Mouse (Mus musculus): ENCODE data around the gene Ces2f.
"Not testable (repeated sequence)": the region's sequence is repeated elsewhere in the genome, so short reads cannot be mapped to it uniquely, and the experiment has no call there.

Ces2f gene

DNA sequence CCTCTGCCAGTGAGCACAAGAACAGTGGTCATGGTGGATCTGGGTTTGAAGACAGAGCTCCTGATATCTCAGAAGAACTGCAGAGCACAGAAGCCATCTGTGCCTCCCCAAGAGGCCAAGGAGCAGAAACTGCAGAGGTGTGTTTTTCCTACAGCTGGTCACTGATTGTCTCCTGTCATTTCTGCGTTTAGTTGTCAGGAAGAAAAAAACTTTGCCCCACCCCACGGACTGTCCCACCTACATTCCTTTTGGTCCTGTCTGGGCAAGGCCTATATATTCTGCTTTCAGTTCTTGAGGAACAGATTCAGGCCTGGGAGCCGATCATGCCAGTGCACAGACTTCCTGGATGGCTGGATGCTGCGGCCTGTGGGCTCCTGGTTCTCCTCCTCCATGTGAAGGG is at the start of gene Ces2f:
Gene Ces2f (plus strand): TSS at position 301 of the 400 bp plus-strand sequence.
- DNase-seq, result no peak

DNA sequence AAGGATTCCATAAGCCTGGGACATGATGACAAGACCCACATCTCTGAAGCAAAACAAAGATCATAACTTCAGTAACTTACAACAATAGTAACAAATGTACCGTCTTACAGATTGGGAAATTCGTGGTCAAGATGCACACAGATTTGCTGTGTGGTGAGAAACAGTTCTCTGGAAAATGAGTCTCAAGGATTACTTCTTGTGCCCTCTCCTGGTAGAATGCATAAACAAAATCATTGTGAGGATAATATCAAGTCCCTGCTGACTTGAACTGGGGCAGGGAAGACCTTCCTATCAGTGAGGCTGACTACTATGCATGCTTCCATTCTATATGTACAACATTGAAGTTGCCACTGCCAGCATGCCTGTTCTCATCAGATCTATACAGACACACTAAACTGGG is 45.4 kb upstream of the Ces2f start:
- DNase-seq, result no peak

DNA sequence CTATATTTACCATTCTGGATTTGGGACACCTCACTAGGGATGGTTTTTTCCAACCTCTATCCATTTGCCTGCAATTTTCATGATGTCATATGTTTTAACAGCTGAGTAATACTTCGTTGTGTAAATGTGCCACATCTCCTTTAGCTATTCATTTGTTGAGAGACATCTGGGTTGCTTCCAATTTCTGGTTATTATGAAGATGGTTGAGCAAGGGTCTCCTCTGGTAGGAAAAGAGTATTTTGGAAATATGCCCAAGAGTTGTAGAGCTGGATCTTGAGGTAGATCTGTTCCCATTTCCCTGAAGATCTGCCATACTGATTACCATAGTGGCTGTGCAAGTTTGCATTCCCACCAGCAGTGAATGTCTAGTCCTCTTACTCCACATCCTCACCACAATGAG is 40.0 kb upstream of the Ces2f start:
- no peak for DNase-seq

DNA sequence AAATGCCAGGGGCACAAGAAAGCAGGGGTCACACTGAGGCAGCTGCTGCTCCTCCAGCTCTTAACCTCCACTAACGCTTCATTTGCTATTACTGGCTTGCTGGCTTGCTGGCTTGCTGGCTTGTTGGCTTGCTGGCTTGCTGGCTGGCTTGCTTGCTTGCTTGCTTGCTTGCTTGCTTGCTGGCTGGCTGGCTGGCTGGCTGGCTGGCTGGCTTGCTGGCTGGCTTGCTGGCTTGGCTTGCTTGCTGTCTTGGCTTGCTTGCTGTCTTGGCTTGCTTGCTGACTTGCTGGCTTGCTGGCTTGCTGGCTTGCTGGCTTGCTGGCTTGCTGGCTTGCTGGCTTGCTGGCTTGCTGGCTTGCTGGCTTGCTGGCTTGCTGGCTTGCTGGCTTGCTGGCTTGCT is 38.1 kb upstream of the Ces2f start:
- peak; percentile 15 for DNase-seq

DNA sequence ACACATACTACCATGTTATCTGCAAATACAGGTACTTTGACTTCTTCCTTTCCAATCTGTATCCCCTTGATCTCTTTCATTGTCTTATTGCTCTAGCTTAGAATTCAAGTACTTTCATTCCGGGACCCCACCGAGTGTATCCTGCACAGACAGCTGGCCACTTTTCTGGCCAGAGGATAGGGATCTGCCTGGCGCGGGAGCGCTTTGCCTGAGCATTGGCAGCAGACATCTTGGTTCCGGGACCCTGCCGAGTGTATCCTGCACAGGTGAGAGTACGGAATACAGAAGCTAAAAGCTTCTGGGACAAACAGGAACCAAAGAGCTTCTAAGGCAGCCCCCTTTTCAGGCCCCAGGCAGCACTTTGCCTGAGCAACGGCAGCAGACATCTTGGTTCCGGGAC is 37.5 kb upstream of the Ces2f start:
- DNase-seq, result not testable (repeated sequence)

DNA sequence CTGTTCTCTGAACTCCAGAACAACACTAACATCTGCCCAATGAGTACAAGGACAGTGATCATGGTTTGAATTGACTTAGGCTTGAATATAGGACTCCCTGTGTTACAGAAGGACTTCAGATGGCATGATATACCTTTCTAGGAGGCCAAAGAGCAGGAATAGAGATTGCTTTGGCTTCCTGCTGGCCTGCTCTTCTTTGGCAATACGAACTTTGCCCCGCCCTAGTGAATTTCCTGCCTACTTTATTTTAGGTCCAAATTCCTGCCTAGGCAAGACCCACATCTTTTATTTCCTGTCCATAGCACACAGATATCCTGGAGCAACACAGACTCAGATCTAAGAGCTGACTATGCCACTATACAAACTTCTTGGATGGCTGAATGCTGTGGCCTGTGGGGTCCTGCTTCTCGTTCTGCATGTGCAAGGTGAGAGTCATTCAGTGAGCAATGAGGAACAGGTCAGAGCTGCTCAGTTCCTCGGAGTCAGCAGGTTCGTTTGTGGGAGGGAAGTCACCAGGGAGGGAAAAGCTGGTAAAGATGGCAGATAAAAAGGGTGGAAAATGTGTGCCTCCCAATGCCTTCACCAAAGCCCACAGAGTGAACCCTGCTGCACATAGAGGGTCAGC is 21.1 kb upstream of the Ces2f start, which contains the start of gene Ces2e:
Gene Ces2e (plus strand): TSS at position 289 of the 625 bp plus-strand sequence.
- no peak for DNase-seq

DNA sequence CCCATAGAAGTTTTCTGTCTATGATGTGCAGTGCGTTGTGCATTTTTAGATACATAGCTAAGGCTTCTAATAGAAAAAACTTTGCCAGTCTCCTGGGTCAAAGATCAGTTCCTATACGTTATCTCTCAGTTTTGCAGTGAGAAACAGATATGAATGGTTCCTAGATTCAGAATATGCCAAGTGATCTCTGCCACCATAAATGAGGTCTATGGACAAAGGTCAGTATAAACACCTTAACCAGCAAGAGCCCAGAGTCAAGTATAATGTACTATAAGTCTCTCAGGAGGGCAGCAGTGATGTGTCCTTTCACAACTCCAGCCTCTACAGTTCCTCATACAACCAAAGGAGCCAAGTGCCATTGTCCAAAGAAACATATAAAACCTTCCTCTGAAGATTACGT is 19.9 kb upstream of the Ces2f start:
- no peak for DNase-seq

DNA sequence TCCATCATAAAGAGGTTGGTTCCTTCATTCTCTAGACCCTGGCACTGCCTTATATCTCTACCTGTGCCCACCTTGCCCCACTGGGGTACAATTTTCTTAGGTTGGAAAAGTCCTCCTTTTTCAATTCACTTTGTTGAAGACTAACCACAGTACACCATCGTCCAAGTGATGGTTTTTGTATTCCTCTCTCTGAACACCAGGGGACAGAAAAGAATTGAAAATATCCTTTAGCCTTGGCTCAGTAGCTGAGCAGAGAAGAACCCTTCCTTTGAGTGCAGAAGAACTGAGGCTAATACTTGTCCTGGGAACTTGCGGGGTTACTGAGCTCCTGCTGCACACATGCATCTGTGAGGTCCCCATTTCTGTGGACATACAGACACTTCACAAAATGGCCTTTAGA is 2.5 kb upstream of the Ces2f start:
- no peak for DNase-seq

DNA sequence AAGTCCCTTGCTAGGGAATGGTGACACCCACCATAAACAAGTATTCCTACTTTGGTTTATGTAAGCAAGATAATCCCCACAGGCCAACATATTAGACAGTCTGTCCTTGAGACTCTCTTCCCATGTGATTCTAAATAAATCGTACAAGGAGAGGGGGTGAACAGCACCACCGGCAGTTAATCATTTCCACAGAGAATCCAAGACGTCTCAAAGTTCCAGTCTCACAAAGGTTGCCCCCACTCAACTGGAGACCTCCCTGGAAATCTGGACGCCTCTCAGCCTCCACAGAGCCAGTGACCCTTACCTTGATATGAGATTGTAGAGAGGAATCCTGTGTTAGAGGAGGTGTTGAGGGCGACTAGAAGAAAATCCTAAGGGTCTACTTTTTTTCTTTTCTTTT is 1.9 kb downstream of the Ces2f start:
- no peak for DNase-seq

DNA sequence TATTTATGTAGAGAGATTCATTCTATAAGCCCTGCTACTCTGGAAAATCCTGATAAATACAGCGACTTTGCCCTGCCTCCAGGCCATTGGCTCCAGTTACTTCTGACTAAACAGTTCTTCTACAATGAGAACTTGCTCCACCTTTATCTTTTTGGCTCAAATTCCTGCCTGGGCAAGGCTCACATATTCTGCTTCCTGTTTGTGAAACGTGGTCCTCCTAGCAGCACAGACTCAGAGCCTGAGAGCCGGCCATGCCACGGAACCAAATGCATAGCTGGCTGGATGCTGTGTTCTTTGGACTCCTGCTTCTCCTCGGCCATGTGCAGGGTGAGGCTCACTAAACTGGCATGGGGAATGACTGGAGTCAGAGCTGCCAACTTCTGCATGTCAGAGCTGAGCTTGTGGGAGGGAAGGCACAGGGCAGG is 14.4 kb downstream of the Ces2f start, which contains the start of gene Ces2g:
Gene Ces2g (plus strand): TSS at position 182 of the 425 bp plus-strand sequence.
- no peak for DNase-seq

DNA sequence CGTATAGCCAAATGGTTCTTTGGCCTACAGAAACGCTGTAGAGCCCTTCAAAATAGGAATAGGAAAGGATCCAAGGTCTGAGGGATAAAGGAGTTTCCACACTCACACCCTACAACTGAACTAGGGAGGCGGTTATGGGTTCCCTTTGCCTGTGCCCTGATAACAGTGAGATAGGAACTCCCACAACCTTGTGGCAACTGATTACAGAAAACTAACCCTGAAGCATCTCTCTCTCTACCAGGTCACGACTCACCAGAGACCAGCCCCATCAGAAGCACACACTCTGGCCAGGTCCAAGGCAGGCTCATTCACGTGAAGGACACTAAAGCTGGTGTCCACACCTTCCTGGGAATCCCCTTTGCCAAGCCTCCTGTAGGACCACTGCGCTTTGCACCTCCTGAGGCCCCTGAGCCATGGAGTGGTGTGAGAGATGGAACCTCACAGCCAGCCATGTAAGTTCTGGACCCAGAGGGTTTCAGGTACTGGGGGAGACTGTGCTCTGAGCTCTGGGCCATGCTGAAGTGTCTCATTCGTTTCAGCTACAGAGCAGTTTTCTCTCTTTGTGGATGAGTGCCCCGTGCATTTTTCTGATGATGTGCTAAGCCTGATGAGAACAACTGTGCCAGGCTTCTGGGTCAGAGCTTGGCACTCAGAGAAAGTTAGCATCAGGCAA is 15.2 kb downstream of the Ces2f start:
- DNase-seq, result no peak

DNA sequence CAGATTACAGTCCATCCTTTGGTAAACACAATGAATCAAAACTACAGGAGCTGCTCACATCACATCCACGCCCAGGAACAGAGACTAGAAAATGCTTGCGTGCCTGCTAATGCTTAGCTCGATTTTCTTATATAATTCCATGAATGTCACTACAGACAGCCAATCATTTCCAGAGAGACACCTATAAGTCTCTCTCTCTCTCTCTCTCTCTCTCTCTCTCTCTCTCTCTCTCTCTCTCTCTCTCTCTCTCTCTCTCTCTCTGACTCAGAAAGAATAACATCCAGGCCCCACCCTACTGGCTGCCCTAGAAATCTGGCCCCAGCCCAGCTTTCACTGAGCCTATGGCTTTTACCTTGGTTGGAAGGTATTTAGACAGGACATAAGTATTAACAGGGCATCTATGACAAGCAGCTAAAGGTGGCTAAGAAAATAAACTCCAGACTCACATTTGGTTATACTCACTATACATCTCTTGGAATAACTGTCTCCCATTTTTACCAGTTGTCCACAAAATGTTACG is 16.3 kb downstream of the Ces2f start:
- DNase-seq, result no peak

DNA sequence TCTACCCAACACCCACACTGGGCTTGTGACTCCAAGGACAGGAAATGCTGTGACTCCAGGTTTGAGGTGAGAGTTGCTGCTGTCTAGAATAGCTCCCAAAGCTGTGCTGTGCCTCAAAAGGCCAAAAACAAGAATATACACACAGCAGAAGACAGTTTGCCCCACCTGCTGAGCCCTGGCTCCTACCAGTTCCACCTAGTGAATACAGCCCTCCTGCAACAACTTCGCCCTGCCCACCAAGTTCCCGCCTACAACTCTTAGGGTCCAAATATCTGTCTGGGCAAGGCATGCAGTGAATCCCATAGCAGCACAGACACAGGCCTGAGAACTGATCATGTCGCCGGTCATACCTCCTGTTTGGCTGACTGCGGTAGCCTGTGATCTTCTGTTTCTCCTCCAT is 37.0 kb downstream of the Ces2f start:
- no peak for DNase-seq

DNA sequence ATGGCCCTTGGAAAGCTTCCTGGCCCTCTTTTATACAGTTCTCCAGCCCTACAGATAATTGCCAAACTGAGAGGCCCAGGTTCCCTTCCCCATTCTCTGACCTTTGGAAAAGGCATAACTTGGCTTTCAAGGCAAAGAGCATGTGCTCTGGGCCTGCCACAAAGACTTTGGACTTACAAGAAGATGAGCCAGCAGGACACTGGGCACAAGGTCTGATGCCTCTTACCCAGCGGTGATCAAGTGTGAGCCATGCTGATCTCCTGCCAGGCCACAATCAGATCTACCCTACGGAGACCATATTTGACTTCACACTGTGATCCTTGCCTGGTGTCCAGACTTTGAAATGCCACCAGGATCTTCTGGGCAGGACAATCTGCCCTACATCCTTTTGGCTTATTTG is 37.8 kb downstream of the Ces2f start:
- DNase-seq, result no peak

DNA sequence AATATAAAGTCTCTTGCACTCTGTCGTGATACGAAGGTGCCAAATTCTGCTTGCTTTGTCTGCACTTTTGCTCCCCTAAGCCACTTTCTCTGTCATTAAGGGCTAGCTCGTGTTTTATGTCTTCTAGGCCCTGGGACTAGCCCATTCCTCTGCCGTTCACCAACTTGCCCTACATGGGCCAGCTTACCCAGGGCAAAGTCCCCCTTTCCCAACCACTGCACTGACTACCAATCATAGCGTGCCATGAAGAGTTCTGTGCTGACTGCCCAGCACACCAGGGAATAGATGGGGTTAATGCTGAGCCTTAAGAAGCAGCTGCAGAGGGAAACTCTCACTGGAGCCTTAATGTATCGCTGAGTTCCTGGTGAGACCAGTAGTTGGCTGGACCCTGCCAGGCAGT is 51.0 kb downstream of the Ces2f start:
- no peak for DNase-seq

DNA sequence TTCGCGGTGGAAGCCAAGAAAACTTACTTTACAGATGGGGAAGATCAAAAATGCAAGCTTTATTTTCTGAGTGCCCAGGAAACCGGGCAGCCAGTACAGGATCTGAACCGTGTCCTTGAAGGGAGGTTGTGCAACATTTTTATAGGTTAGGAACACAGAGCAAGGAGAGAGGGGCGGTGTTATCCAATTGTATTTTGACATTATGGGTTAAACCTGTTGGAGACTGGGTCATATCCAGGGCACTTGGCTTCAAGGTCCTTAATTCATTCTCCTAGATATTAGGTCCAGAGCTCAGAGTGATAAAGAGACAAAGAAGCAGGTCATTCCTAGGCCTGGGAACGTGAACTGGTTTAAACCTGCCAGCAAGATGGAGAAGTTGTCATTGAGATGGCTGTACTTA is 52.0 kb downstream of the Ces2f start:
- DNase-seq, result no peak

DNA sequence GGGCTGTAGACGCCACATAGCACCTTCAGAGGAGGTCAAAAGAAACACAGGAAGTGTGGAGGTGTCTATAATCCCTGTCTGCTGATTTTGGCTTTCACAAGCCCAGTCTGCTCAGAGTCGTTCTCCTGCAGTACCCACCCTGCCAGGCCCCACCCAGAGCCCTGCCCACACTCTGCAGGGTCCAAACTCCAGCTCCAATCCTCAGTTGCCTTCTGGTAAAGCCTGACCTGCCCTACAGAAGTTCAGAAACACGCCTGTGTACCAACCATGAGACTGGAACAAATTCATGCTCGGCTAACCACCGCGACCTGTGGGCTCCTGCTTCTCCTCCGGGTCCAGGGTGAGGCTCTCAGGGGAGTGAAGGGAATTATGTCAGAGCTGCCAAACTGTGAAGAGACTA is 53.4 kb downstream of the Ces2f start, which contains the start of gene Ces2h:
Gene Ces2h (plus strand): TSS at position 268 of the 400 bp plus-strand sequence.
- DNase-seq, result no peak
